9 mouse cellular contexts compared by ENCODE assay signal in the genomic region with DNA sequence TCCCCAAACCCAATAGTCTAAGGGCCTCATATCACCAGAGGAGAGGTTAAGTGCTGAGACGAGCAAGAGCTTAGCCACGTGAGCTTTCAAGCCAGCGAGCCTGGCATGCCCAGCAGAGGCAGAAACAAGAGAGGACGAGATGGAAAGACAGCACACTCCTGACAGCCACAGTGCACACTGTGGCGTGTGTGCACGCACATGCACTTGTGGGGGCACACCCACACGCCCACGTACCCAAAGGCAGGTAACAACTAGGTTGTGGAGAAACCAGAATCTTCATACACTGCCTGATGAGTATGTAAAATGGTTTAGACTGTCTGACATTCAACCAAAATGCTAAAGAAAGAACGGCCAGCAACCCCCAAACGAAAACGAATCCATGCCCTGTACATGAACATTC. TPM values are rescaled to one million over a fixed set of nuclear protein-coding genes. Genes with fewer than 3 reads are reported as not detected.
DNase-seq lines count a peak whose midpoint lies in the region; ATAC-seq and TF ChIP-seq lines count a peak whose summit lies in the region.
"Had no signal": no experiment of that assay in that cellular context is flagged by ENCODE, and none has a peak within 500 bp of the region (broad histone marks: within the 10 kb centered on the region; RNA-seq: fewer than 3 reads in every experiment).

No protein-coding gene starts in this region.

- TF ChIP-seq CTCF in lung, embryonic 14.5 days (IDR thresholded peaks at IDR 0.05; ENCODE audit: low read depth), result no peak

- H3K27me3 ChIP-seq in lung, embryonic 14.5 days (ENCODE audit: insufficient read depth, low read length), result no peaks in the 10 kb centered on the region
- H3K27me3 ChIP-seq in forebrain, embryonic 13.5 days, result peaks cover 14% of the 10 kb centered on the region
- H3K27me3 ChIP-seq in limb, embryonic 12.5 days, result no peaks in the 10 kb centered on the region
- H3K27me3 ChIP-seq in splenic B cell, adult 2 months (ENCODE audit: control insufficient read depth, insufficient read depth, low read length, poor library complexity, severe bottlenecking), result no peaks in the 10 kb centered on the region

- peak overlapping the region; percentile 82 for H3K4me2 ChIP-seq in lung, embryonic 14.5 days
- peak overlapping the region; percentile 71 for H3K4me2 ChIP-seq in forebrain, embryonic 13.5 days
- peak overlapping the region; percentile 78 for H3K4me2 ChIP-seq in limb, embryonic 12.5 days

- H3K27ac ChIP-seq in lung, embryonic 14.5 days (ENCODE audit: low read depth), result no peak overlapping the region
- no peak overlapping the region for H3K27ac ChIP-seq in forebrain, embryonic 13.5 days
- no peak overlapping the region for H3K27ac ChIP-seq in limb, embryonic 12.5 days

- H3K9ac ChIP-seq in lung, embryonic 14.5 days, result peak overlapping the region; percentile 9; the same call in 1 of the 2 replicates
- H3K9ac ChIP-seq in forebrain, embryonic 13.5 days, result 0 out of 2 replicates have a peak overlapping the region, but pooled peaks have one; percentile 17
- H3K9ac ChIP-seq in limb, embryonic 12.5 days (replicated peaks), result no peak overlapping the region

- peak overlapping the region; percentile 80; the same call in 1 of the 2 replicates for H3K4me3 ChIP-seq in lung, embryonic 14.5 days (ENCODE audit: low read depth, low read length)
- peak overlapping the region; percentile 77 for H3K4me3 ChIP-seq in forebrain, embryonic 13.5 days
- H3K4me3 ChIP-seq in limb, embryonic 12.5 days (replicated peaks), result peak overlapping the region; percentile 74; the same call in 1 of the 2 replicates

- H3K36me3 ChIP-seq in lung, embryonic 14.5 days (ENCODE audit: insufficient read depth), result peaks cover 40% of the 10 kb centered on the region
- peaks cover 34% of the 10 kb centered on the region for H3K36me3 ChIP-seq in forebrain, embryonic 13.5 days (ENCODE audit: poor library complexity, severe bottlenecking)
- H3K36me3 ChIP-seq in limb, embryonic 12.5 days, result peaks cover 37% of the 10 kb centered on the region
- H3K36me3 ChIP-seq in splenic B cell, adult 2 months (ENCODE audit: control insufficient read depth, insufficient read depth, low read length, poor library complexity, severe bottlenecking), result peaks cover 2% of the 10 kb centered on the region; the same call in 1 of the 2 replicates

- no peak for DNase-seq in lung, embryonic 14.5 days
- DNase-seq in lung, postnatal 25 days (ENCODE audit: low spot score), result no peak
- DNase-seq in splenic B cell, adult 2 months (ENCODE audit: low read depth, low spot score), result peak; percentile 7
- no peak for DNase-seq in gastrocnemius, postnatal 10 days
- DNase-seq in cerebellum, adult 11-12 months, result no peak
- DNase-seq in cerebellum, postnatal 14 days, result no peak
- DNase-seq: kidney, adult 18-20 months had no signal

- WGBS in lung, embryonic 14.5 days, result 45% methylated on average over 11 of the region's 11 CpGs
- WGBS in forebrain, embryonic 13.5 days, result 58% methylated on average over 11 of the region's 11 CpGs
- WGBS in limb, embryonic 12.5 days, result 48% methylated on average over 11 of the region's 11 CpGs

- no peaks in the 10 kb centered on the region for H3K9me3 ChIP-seq in lung, embryonic 14.5 days (ENCODE audit: low read depth, low read length)
- H3K9me3 ChIP-seq in forebrain, embryonic 13.5 days (replicated peaks), result no peaks in the 10 kb centered on the region
- H3K9me3 ChIP-seq in limb, embryonic 12.5 days, result no peaks in the 10 kb centered on the region

- peaks cover 21% of the 10 kb centered on the region for H3K4me1 ChIP-seq in lung, embryonic 14.5 days (ENCODE audit: insufficient read depth)
- H3K4me1 ChIP-seq in forebrain, embryonic 13.5 days, result peaks cover 20% of the 10 kb centered on the region
- peaks cover 17% of the 10 kb centered on the region for H3K4me1 ChIP-seq in limb, embryonic 12.5 days (replicated peaks)

- no peak for ATAC-seq in lung, embryonic 14.5 days (ENCODE audit: insufficient read depth)
- ATAC-seq in forebrain, embryonic 13.5 days, result no peak
- ATAC-seq in limb, embryonic 12.5 days (ENCODE audit: insufficient number of reproducible peaks, insufficient read depth, low FRiP score, low TSS enrichment, low read depth), result no peak

RNA-seq across cellular contexts. Expression of a gene that starts 2.0 kb away (rescaled TPM):
- polyA plus RNA-seq in lung, embryonic 14.5 days (2014; fragmentation: Nextera tagmentation; extraction: Ambion mirVana), result 131 and 141 TPM in 2 replicates
- polyA plus RNA-seq in forebrain, embryonic 13.5 days (2015; fragmentation: Nextera tagmentation; extraction: Ambion mirVana), result 48.7 and 49.3 TPM in 2 replicates
- 67.5 and 70.2 TPM in 2 replicates for polyA plus RNA-seq in limb, embryonic 12.5 days (2016; fragmentation: Nextera tagmentation; extraction: Ambion mirVana)
- 10 to 100 TPM; 31.9 to 41.5 TPM for total RNA-seq in gastrocnemius, postnatal 10 days (2021)
